Mouse (Mus musculus): ENCODE measurements around the gene Fscn2. TPM values are rescaled to one million over a fixed set of nuclear protein-coding genes. Genes with fewer than 3 reads are reported as not detected.

The Fscn2 gene
- total and polyA plus RNA-seq, 3 experiments = not detected

- dilution Hi-C loops (cut with MboI; ENCODE audit: extremely low pct_ligation_motif_present, extremely low pct_unique_long_range_greater_than_20kb, low sequenced_read_pairs) (no loop called here), in situ Hi-C loops (cut with MboI; ENCODE audit: low pct_ligation_motif_present, low pct_unique_long_range_greater_than_20kb, low sequenced_read_pairs) (no loop called here)
- H3K27me3 ChIP-seq (replicated peaks) = peaks cover 11% of the 10 kb centered on the region
Measured at GRCm38 (mm10) chr11:120359391-120359790, 1.9 kb upstream of the Fscn2 start.

GRCm38 (mm10) chr11:120360062-120360461, 1.3 kb upstream of the Fscn2 start:
- dilution Hi-C loops (cut with MboI; ENCODE audit: extremely low pct_ligation_motif_present, extremely low pct_unique_long_range_greater_than_20kb, low sequenced_read_pairs) = no loop called here
- TF ChIP-seq CTCF (conservative IDR thresholded peaks at IDR 0.05 in 1 of 2, IDR thresholded peaks at IDR 0.05 in 1 of 2; ENCODE audit: low read depth in 2 of 2, low read length in 2 of 2) (no peak), USF1 (IDR thresholded peaks at IDR 0.05; ENCODE audit: low read depth, low read length) (no peak), UBTF (IDR thresholded peaks at IDR 0.05; ENCODE audit: low read depth, low read length) (no peak), E2F4 (IDR thresholded peaks at IDR 0.05; ENCODE audit: insufficient replicate concordance, low read depth, low read length) (no peak), RAD21 (IDR thresholded peaks at IDR 0.05; ENCODE audit: low read depth, low read length) (no peak), MAFK (IDR thresholded peaks at IDR 0.05; ENCODE audit: insufficient replicate concordance, low read length) (no peak), JUND (conservative IDR thresholded peaks at IDR 0.05; ENCODE audit: low read depth, low read length) (no peak), ELF1 (IDR thresholded peaks at IDR 0.05; ENCODE audit: low read depth, low read length) (no peak), NRF1 (IDR thresholded peaks at IDR 0.05; ENCODE audit: low read depth, low read length) (no peak)

More at GRCm38 (mm10) chr11:120359391-120359790, 1.9 kb upstream of the Fscn2 start:
- TF ChIP-seq ZMIZ1 (IDR thresholded peaks at IDR 0.05; ENCODE audit: low read depth, low read length) (no peak), MYC (IDR thresholded peaks at IDR 0.05; ENCODE audit: low read depth, low read length) (no peak), MXI1 (IDR thresholded peaks at IDR 0.05; ENCODE audit: low read depth, low read length) (no peak), TBP (conservative IDR thresholded peaks at IDR 0.05; ENCODE audit: low read depth, low read length) (no peak)
- Histone ChIP-seq H3K4me1 (ENCODE audit: control insufficient read depth in 1 of 2, insufficient read depth in 2 of 2) (peaks cover 0 to 14% of the 10 kb centered on the region in 2 experiments; a peak in 3 of 4 replicates), H3K27ac (ENCODE audit: insufficient read depth, low read depth) (no peak overlapping the region), H3K79me2 (replicated peaks; ENCODE audit: control insufficient read depth, extremely low read depth, insufficient read depth, poor library complexity, severe bottlenecking) (no peaks in the 10 kb centered on the region), H3K9ac (ENCODE audit: insufficient read depth, low read depth) (no peak overlapping the region), H3K9me3 (replicated peaks; ENCODE audit: low read length) (no peaks in the 10 kb centered on the region), H3K4me2 (ENCODE audit: insufficient read depth, low read depth, poor library complexity, severe bottlenecking) (no peak overlapping the region), H3K4me3 (replicated peaks in 1 of 3; ENCODE audit: low read depth in 2 of 3, low read length in 2 of 3, poor library complexity in 1 of 3) (no peak overlapping the region), H3K36me3 (replicated peaks in 1 of 2; ENCODE audit: control insufficient read depth in 1 of 2, insufficient read depth in 1 of 2, low read length in 1 of 2) (no peaks in the 10 kb centered on the region)
- DNase-seq (ENCODE audit: extremely low read depth) = no peak

GRCm38 (mm10) chr11:120360755-120361154, 579 bp upstream of the Fscn2 start:
- DNase-seq (ENCODE audit: extremely low read depth) = no peak
- Histone ChIP-seq H3K79me2 (replicated peaks; ENCODE audit: control insufficient read depth, extremely low read depth, insufficient read depth, poor library complexity, severe bottlenecking) (no peaks in the 10 kb centered on the region), H3K4me3 (replicated peaks in 1 of 3; ENCODE audit: low read depth in 2 of 3, low read length in 2 of 3, poor library complexity in 1 of 3) (no peak overlapping the region), H3K27ac (ENCODE audit: insufficient read depth, low read depth) (no peak overlapping the region), H3K36me3 (replicated peaks in 1 of 2; ENCODE audit: control insufficient read depth in 1 of 2, insufficient read depth in 1 of 2, low read length in 1 of 2) (no peaks in the 10 kb centered on the region), H3K9me3 (replicated peaks; ENCODE audit: low read length) (no peaks in the 10 kb centered on the region), H3K4me2 (ENCODE audit: insufficient read depth, low read depth, poor library complexity, severe bottlenecking) (no peak overlapping the region), H3K27me3 (replicated peaks) (peaks cover 11% of the 10 kb centered on the region), H3K4me1 (ENCODE audit: control insufficient read depth in 1 of 2, insufficient read depth in 2 of 2) (peaks cover 0 to 11% of the 10 kb centered on the region in 2 experiments; a peak in 2 of 4 replicates), H3K9ac (ENCODE audit: insufficient read depth, low read depth) (no peak overlapping the region)
- dilution Hi-C loops (cut with MboI; ENCODE audit: extremely low pct_ligation_motif_present, extremely low pct_unique_long_range_greater_than_20kb, low sequenced_read_pairs) (no loop called here), in situ Hi-C loops (cut with MboI; ENCODE audit: low pct_ligation_motif_present, low pct_unique_long_range_greater_than_20kb, low sequenced_read_pairs) (no loop called here)
- TF ChIP-seq IRF4 (IDR thresholded peaks at IDR 0.05; ENCODE audit: low read depth, low read length) (no peak), RCOR1 (conservative IDR thresholded peaks at IDR 0.05; ENCODE audit: low read depth, low read length) (no peak), ETS1 (conservative IDR thresholded peaks at IDR 0.05; ENCODE audit: low read depth, low read length) (no peak)

More at GRCm38 (mm10) chr11:120360062-120360461, 1.3 kb upstream of the Fscn2 start:
- H3K27me3 ChIP-seq (replicated peaks) = peaks cover 11% of the 10 kb centered on the region
- H3K4me1 ChIP-seq (ENCODE audit: control insufficient read depth in 1 of 2, insufficient read depth in 2 of 2) = peaks cover 0 to 8% of the 10 kb centered on the region in 2 experiments; a peak in 2 of 4 replicates
- H3K27ac ChIP-seq (ENCODE audit: insufficient read depth, low read depth) = no peak overlapping the region
- H3K9ac ChIP-seq (ENCODE audit: insufficient read depth, low read depth) = no peak overlapping the region
- no peak overlapping the region for H3K4me2 ChIP-seq (ENCODE audit: insufficient read depth, low read depth, poor library complexity, severe bottlenecking)
- no peaks in the 10 kb centered on the region for H3K79me2 ChIP-seq (replicated peaks; ENCODE audit: control insufficient read depth, extremely low read depth, insufficient read depth, poor library complexity, severe bottlenecking)
- H3K4me3 ChIP-seq (replicated peaks in 1 of 3; ENCODE audit: low read depth in 2 of 3, low read length in 2 of 3, poor library complexity in 1 of 3) = no peak overlapping the region
- no peaks in the 10 kb centered on the region for H3K9me3 ChIP-seq (replicated peaks; ENCODE audit: low read length)
- no peaks in the 10 kb centered on the region for H3K36me3 ChIP-seq (replicated peaks in 1 of 2; ENCODE audit: control insufficient read depth in 1 of 2, insufficient read depth in 1 of 2, low read length in 1 of 2)
- DNase-seq (ENCODE audit: extremely low read depth) = no peak
- in situ Hi-C loops (cut with MboI; ENCODE audit: low pct_ligation_motif_present, low pct_unique_long_range_greater_than_20kb, low sequenced_read_pairs) = no loop called here
